Mouse (Mus musculus) MEL-GATA-1-ER (cell line): ENCODE results near the gene Col25a1.

Source experiments
- DNase-seq: peaks from one replicate; pipeline ENCODE4 v3.0.0-alpha.2; 2012; ENCODE audit warnings: low read depth; ENCODE audit errors: extremely low read depth

Col25a1 gene

DNA sequence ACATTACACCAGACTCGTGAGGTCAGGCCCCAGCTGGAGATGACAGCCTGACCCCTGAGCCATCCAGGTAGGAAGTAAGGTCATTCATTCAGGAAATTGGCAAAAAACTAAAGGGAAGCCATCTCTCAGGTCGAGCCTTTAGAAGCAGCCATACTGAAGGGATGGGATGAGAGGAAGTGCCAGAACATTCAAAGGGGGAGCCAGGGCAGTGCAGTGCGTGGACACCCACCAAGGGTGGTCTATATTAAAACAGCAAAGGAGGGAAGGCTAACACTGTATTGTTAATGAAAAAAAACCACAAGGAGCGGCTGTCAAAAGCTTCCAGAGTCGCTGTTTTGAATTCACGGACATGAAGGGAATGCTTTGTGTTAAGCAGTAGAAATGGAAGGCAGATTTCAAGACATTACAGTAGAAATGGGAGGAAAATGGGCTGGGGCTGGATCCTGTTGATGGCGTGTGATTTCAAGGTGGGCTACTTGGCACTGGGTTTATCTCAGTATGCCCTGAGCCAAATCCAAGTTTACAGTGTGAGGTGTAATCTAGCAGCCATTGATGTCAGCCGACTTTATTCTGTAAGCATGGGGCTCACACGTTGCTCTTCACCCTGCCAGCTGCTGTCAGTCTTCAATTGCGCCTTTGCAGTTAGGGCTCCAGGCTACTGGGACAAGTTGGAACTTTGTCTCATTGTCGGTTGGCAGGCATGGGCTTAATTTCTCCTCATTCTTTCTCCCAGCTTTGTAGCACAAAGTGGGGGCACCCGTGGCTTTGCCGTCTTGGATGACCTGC, 312.7 kb downstream of the Col25a1 start:
- no peak for DNase-seq

DNA sequence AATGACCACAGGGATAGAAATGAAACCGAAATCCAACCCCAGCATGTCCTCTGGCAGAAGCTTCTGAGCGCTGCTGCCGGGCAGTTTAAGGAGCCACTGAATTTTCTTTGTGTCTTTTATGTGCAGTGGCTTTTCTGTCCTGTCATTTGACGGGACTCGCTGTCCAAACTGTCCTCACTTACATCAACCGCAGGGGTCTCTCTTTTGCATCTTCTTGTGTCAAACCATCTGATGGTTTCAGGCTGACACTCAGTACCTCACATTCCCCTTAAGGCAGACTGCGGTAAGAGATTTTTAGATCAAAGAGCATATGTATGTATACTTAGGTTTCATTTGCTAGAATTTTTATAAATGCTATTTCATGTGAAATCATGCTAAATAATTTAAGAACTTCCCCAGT, 318.6 kb downstream of the Col25a1 start:
- DNase-seq, result no peak

DNA sequence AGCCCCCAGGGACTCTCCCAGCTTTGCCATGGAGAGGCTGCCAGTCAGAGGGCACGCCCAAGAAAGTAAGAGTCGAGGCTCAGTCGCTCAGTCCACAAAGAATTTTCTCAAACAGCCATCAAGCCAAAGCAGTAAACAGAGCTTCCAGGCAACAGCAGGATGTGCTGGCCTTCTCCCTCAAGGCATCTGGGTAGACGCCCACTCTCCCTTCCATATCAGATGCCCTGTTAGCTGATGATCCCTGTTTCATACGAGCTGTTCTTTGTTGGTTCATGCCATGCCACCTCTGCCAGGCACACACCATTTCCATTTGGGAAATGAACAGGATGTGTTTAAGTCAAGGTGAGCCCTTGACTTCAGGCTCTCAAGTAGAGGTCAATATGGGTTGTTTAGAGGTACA, 334.1 kb downstream of the Col25a1 start:
- no peak for DNase-seq

DNA sequence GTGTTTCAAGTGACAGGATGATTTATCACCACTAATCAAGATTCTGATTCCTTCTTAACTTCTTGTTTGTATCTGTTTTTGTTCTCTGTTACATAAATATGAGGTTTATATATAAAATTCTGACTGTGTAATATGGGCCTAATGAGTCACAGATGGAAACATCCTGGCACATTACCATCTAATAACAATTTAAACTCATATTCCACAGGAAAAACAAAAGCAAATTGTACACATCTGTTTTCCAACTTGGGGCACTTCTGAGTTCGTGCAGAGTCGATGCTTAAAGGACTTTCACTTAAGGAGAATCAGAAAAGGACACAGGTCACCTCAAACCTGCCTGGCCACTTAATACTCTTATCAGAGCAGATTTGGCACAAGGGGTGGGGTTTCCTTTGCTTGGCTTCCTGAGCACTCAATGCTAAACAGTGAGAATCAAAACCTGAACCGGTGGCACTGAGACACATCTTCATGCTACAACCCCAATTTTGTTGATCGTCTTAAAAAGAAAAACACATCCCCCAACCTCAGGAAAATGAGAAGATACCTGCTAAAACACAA, 342.0 kb downstream of the Col25a1 start:
- no peak for DNase-seq

DNA sequence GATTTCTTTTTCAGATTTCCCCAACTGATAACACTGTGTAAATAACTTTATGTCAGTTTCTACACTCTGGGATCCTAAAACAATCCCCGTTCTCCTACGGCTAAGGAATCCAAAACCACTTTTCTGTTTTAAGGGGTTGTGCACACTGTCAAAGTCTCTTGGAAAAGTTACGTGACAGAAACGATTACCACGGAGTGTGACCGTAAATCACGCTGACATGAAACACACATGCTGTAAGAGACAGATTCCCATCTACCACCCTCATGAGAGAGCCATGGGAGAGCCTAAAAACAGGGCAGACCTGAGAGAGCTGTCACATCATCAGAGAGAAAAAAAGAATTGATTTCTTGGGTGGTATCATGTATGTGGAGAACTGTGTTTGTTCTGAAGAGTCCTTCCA, 342.7 kb downstream of the Col25a1 start:
- no peak for DNase-seq

DNA sequence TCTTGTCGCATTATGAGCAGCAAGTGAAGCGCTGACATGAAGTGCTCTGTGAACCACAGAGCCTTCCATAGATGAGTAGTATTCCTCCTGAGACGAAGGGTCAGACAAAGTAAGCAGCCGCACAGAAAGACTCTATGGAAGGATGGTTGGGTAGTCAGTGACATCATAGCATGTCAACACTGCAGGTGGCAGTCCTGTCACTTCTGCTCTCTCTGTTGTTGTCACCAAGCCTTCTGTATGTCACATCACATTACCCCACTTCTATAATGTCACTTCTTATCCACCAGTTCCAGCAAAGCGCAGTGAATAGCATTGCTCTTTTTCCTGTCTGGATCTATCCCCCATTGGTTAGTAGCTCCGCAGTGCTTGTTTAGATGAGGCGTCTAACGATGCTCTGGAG, 351.2 kb downstream of the Col25a1 start:
- DNase-seq, result no peak

DNA sequence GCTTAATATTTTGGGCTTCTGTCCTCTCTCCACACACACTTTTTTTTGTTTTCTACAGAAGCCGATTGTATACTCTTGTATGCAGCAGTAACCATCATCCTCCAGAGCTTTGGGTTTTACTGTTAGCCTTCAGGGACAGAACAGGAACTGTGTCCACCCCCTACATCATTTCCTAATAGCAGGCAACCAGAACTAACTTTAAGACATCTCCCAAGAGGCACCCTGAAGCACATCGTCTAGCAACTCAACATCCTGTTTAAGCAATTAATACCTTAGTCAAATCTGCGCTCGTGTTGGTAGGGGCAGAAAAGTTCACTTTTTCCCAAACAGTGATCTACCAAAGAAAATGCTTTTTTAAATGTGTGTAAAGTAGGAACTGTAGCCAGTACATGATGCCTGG, 357.5 kb downstream of the Col25a1 start:
- DNase-seq, result no peak

DNA sequence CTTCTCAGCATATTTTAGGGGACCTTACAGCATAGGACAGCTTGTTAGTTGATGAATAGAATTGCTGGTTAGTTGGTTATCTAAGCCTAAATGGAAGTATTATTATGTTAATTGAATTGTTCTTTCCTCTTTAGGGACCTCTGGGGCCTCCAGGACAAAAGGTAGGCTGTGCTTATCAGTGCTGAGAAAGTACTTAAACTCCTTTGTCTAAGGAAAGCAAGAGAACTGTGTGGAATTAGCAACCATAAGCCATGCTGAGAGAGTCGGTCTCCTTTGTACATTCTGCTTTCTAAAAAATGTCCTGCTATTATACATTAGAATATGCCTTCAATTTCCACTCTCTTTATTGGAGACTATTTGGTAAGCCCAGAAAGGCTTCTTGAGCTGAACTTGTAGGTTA, 362.9 kb downstream of the Col25a1 start:
- DNase-seq, result no peak

DNA sequence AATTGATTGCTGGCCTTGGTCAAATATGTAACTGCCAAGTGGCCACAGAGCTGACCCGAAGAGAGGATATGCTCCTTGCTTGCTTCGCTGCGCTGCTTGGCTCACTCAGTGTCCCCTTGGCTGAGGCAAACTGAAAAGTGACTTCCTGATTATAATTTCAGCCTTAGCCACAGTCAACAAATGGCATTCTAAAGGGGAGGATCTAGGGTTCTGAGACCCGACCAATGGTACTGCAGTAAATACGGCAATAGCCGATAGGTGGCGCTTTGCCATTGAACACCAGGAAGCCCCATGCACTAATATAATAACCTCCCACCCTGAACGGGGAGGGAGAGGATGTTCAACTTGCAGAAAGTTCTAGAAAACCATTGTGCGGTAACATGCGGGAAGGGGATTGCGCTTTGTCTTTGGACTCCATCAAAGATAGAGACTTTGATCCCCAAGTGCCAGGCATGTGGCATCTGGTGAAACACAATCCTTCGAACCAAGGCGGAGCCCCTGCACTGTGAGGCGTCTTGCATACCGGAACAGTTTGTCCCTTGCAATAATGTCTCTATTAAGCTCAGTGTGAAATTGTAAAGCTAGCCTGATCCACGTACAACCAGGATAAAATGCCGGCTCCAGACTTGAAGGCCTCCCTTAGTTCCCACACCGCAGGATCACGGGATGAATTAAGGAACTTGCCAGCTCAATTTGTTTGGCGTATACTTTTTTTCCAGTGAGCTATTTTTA, 363.5 kb downstream of the Col25a1 start:
- no peak for DNase-seq

DNA sequence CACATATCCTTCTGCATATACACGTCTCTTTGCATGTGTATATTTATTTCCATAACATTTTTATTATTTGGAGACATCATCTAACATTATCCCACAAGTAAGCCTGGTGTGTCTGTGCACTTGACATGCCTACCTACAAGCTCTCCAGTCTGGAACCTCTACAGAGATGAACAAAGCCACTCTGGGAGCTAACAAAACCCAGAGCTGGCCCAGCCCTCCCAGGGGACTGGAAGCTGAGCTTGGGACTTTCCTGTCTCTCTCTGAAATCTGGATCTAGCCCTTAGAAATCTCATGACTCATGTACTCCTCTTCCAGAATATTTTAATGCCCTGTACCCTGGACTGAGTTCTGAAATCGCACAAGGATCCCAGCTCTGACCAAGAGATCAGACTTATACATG, 365.7 kb downstream of the Col25a1 start:
- no peak for DNase-seq

DNA sequence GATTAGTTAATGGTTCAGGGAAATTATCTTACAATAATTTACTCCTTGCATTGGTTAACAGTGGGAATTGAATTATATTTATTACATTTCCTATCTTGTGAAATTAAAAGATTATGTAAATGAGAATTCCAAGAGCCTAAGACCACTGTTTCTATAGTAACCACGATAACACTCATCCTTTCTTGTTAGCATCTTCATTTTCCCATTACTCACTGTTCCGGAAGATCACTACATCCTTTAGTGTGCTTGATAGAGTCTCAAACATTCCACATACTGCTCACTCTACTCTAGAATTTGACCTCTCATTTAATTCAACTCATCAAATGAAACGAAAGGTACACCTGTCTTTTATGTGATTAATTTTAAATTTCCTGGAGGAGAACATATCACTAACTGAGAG, 370.4 kb downstream of the Col25a1 start:
- no peak for DNase-seq

DNA sequence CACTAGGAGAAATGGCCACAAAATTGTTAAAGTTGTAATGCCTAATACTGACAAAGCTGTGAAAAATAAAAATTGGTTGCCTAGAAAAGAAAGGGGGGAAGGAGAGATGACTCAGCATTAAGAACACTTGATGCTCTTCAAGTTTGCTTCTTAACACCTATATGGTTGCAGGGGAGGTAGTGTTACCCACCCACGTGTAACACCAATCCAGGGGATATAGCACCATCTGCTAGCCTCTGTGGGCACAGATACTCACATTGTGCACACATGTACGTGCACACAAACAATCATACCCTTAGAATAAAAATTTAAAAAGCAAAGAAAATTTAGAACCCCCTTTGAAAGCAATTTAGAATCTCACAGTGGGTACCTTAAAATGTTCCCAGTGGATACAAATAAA, 377.0 kb downstream of the Col25a1 start:
- DNase-seq, result no peak

DNA sequence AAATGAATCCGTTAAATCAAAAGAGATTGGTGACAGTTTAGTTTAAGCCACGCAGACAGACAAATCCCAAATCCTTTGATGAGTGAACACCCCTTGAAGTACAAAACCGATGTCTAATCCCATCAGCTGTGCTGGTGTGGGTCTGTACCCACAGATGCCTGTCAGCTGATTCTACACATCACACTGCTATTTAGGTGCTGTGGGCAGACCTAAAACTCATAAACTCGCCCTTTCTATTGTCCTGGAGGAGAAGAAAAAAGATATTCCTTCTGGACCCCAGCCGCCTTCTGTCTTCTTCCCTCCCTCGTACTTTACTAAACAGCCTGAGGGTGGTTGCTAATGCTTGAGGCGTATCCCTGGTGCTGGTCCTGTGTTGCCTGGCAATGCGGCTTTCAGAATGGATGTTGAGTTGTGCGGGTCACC, 387.2 kb downstream of the Col25a1 start:
- DNase-seq, result no peak

DNA sequence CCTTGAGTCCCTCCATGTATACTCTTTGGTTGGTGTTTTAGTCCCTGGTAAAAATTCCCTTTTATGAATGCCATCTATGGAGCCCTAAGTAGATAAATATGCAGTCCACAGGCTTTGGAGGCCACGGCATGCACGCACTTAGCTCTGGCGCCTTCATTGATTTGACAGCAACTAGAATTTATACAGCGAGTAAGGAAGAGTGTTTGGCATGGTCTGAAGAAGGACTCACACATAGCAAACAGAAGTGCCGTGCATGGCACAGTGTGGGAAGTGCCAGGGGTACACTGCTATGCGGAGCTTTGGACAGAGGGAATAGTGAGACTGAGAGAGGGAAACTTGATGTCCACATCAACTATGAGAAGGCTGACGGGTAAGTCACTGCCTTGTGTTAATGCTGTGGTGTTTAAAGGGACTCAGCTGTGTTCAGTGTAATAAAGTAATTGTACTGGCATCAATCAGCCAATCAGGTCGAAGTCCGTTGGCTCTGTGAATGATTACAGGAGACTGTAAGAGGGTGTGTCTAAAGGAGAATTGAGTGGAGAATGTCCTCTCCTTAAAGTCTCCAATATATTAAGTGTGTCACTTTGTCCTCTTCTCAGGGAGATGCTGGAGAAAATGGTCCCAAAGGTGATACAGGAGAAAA, 390.7 kb downstream of the Col25a1 start:
- DNase-seq, result no peak

DNA sequence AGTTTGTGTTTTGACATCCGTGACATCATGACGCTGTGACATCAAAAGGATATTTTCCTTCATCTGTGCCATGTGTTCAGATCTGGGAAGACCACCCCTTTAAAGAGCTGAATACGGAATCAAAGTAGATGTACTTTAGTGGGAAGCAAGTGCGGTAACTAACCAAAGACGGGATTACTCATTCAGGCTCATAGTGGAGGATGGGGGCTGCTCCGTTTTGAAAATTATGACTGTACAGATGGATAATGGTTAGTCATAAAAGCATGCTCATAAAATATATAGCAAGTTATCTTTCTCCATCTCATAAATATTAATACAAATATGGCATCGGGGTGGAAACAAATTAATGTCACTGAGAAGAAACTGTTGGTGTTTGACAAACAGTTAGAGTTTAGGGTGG, 391.7 kb downstream of the Col25a1 start:
- DNase-seq, result no peak

DNA sequence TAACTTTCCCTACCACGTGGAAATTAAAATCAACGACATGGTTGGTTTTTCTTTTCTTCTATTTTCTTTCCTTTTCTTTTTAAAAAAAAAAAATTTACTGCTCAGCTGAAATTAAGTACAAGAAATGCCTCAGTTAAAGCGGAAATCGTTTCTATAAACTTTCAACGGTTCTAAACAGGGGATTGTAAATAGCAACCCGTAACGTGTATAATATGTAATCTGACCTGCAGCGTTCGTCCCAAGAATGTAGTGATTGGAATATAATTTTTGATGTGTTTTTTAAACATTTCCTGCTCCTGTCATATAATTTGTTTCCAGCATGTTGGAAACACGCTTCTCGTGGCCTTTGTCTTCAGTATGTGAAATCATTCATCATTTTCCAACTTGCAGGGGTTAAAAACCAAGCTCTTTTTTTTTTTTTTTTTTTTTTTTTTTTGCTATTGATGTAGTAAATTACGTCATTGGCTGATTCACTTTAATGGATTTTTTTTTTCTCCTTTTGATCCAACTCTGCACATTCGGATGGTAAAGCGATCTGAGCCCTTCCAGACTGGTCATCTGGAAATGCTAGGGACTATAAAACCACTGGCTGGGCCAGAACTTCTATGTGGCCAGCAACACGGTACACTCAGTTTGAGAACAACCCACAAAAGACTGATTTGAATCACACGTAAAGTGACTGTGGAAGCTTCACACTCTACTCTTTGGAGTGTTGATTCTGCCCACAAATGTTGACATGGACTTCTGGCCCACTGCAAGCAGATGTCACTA, 393.3 kb downstream of the Col25a1 start:
- DNase-seq, result no peak

DNA sequence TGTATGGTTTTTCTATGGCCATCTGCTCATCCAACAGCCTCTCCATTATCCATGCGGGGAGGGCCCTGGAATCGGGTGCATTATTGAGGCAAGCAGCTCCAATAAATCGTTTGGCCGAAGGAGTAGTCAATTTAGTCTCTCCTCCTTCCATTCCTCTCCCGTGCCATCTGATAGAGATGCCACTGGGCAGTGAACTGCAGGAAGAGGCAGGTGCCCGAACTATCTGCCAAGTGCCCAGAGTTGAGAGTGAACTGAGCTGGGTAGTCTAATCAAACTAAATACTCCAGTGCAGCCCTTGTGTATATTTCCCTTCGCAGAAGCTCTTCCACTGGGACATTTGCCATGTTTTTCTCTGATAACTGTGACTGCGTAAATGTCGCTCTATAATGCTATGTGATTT, 403.7 kb downstream of the Col25a1 start:
- DNase-seq, result no peak

DNA sequence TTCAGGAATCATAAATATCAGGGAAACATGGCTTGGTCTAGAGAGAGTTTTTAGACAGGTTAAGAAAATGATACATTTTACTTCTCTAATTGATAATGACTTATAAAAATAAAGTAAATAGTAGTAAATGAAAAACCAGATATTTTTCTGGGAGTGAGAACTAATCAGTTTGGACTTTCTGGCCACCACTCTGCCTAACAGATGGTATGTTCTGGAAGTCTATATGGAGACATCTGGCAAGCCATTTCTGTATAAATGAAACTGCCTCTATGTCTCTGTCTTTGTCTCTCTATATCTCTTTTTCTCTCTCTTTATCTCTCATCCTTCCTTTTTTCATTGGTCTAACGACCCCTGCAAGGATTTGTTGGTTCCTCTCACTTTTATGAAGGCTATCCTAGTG, 410.2 kb downstream of the Col25a1 start:
- no peak for DNase-seq

DNA sequence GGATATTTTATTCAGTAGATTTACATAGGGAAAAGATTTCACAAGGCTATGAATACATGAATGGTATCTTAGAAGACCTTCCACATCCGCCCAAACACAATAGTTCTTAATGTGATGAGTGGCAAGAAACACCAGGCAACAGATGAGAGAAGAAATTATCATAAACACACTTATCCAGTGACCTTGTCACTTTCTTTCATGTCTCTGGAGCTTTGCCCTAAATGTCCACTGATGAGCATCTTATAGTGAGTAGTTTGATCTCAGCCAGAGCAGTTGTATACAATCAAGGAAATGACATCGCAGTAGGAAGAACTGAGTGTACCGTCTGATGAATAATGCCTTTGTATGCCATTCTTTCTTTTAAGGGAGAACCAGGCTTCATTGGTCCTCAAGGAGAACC, 414.7 kb downstream of the Col25a1 start:
- DNase-seq, result no peak

DNA sequence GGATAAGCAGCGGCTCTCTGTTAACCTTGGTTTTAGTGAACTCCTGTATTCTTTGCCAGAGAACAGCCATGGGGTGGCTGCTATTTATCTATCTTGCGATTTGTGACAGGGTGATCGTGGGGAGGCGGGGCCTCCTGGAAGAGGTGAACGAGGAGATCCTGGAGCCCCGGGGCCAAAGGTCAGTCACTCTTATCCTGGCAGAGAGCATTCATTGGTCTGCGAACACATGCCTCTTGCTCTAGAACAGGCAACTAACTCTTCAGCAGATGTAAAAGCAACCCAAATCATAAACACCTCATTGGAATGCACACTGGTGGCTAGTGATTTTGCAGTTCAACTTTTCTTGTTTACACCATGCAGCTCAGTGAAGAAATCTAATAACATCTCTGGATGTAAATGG, 417.8 kb downstream of the Col25a1 start:
- no peak for DNase-seq

DNA sequence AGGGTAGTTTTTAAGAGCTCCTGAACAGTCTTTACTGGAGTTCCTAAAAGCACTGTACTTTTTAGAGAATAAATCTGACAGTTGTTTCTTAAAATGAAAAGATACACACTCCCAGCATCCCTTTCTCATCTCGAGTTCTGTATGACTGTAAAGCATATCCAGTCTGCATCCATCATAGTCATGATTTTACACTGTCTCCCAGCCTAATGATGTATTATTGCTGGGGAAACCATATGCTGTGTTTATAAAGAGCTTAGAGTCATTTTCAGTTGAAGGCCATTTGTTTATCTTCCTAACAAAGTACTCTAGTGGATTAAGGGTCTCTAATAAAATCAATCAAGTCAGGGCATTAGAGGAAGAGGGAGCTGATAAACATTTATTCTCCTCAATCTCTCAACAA, 425.0 kb downstream of the Col25a1 start:
- DNase-seq, result no peak

DNA sequence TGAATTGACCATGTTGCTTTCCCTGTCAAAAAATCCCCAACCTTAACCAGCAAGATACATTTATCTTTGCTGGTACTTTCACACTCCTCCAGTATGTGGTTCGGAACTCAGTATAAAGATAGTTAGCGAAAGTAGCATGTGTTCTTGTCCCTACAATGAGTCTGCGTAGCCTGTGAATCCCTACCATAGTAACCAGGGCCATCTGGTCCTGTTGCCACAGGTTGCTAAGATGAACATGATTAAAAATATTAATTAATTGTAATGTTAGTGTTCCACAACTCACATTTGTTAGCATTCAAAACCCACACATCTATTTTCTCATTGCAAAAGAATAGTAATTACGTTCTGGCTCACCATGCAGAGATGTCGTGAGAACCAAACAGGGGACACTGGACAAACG, 434.3 kb downstream of the Col25a1 start:
- DNase-seq, result no peak
